Mouse (Mus musculus) ES-CJ7 (cell line): ENCODE data around the gene Plxnd1.

Experiments used
- DNase-seq: peaks from one replicate; pipeline ENCODE4 v3.0.0; 2011; ENCODE audit warnings: low read depth, low spot score

Gene Plxnd1

DNA sequence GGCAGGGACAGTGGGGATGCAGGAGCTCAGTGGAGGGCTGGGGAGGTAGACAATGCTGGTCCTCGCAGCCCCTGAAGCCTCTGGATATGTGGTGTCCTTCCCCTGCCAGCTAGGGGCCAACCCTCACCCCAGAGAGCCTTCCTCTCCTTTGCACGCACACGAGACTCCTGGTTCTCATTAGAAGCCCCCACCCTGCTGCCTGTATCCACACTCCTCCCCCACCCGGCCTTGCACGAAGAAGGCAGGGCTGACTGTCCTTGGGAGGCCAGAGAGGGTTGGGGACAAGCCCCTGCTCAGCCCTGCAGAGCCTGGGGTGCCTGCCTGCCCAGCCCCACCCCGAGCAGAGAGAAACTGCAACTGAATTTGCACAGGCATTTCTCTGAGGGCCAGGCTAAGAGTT, 37.1 kb downstream of the Plxnd1 start:
- no peak for DNase-seq

DNA sequence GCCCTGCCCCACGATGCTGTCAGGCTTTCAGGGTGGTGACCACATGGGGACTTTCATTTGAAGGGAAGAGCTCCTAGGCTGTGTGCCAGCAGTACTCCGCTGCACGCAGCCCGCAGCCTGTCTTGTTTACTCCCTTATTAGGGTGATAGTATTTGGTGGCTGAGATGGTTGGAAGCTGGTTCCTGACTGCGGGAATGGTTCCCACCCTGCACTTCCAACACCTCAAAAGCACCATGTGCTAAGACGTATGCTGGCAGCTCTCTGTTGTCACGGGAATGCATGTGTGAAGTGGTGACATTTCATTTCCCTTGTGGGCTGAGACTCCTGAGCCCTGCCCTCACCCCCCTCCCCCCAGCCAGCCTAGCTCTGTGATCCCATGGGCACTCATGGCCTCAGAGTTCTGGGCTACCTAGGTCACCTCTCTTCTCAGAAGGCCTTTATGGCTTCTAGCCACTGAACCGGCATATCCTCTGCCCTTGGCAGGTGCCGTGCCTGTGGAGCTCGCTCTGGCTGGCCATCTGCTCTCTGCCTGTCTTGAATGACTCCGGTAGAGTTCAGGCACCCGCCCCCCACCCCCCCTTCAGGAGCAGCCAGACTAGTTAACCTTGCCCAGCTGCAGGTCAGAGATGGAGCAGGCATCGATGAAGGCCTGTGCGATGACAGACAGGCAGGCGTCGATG, 37.7 kb downstream of the Plxnd1 start:
- DNase-seq: no peak

DNA sequence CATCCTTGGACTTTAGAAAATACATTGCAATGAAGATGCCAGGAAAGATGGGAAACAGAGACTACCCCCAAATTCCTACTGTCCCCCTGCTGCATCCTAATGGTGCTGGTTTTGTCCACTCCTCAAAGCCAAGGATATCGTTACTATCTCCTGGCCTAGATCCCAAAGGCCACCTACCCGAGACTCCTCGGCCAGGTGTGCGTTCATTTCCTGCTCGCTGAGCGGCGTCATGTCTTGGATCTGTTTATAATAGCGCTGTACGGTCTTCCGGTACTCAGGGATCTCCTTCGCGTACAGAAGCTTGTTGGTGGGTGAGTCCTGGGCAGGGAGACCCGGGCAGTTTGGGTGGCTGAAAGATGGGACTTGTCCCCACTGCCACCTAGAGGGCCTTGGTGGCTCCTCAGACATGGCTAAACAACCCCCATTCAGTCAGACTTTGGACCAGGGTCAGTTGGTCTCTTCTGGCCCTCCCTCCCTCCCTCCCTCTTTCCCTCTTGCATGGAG, 38.3 kb downstream of the Plxnd1 start:
- no peak for DNase-seq

DNA sequence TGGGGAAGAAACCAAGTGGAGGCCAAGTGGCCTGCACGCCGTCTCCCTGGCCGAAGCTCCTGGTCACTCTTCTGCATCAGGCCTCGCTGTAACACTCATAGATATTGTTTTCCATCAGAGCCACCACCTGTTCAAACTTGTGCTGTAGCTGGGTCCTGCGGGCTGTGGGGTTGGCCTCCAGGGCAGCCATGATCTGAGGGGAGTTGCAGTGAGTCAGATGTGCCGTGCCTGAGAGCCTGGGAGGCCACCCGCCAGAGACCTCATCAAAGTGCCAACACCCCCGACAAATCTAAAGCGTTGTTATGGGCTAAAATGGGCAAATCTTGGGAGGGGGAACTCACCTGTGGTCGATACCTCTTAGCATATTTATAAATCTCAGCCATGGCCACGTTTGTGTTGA, 39.1 kb downstream of the Plxnd1 start:
- DNase-seq: no peak

DNA sequence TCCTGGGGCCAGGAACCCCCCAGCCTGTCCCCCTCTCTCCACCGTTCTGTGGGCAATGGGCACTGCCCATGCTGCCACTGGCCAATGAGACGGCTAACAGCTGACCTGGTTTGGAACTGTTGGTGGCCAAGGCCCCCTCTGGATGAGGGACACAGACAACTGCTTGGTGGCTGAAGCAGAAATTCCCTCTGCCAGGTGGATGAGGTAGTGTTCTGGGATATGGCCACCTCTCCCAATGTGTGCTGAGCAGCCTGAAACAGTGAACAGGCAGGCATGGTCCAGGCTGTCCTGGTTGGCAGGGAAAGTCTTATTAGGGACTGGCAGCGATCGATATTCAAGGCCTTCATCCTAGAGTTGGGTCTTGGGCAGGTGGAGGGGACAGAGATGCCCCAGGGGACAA, 39.6 kb downstream of the Plxnd1 start:
- DNase-seq: no peak

DNA sequence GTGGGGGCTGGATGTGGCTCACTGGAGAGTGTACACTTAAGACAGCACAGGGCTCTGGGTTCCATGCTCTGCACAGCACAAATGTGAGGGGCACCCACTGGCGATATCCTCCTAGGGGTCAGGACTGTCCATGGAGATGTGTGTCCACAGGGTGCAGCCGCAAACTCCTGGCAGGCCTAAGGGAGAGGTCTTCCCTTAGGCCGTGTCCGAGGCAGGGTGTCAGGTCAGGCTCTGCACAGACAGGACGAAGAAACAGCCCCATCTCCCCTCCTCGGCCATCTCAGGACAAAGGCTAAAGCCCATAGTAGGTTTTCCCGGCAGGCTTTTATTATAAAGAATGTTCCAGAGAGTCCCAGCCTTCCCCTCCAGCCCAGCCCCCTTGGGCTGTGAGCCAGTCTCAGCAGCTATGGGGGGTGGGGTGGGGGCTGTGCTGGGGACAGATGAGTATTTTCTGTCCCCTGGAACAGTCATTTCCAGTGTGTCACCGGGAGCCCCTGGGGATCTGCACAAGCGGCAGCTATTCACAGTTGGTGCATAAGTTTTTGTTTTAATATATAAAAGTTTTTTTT, 40.2 kb downstream of the Plxnd1 start:
- DNase-seq: no peak

DNA sequence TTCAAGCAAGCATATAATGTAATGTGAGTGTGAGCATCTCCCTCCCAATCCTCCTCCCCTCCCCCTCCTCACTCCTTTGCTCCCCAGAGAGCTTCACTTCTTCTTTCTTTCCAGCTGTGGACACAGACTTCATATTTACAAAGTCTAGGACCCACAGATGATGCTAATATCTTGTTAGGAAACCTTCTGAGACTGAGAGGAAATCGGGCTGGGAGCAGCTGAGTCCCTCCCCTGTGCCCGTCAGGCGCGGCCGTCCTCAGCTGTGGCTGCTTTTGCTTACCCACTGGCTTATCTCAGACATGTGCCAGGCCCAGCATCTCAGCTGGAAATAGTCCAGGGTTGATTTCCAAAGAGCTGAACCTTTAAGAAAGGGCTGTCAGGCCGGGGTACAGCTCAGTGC, 48.4 kb downstream of the Plxnd1 start:
- no peak for DNase-seq

DNA sequence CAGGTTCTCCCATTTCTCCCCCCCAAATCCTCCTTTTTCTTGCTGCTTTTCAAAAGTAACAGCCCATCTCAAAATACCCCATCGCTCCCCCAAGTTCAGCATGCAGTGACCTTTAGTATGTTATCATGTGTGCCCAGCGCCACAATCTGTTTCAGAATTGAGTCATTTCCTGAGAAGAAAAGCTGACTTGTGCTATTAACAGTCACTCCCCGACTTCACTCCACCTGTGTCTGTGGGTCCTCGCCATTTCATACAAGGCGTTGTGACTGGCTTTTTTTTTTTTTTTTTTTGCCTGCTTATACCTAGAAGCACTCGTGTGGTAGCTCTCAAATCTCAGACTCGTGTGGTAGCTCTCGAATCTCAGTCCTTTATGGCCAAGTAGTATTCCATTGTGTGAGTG, 49.2 kb downstream of the Plxnd1 start:
- no peak for DNase-seq

DNA sequence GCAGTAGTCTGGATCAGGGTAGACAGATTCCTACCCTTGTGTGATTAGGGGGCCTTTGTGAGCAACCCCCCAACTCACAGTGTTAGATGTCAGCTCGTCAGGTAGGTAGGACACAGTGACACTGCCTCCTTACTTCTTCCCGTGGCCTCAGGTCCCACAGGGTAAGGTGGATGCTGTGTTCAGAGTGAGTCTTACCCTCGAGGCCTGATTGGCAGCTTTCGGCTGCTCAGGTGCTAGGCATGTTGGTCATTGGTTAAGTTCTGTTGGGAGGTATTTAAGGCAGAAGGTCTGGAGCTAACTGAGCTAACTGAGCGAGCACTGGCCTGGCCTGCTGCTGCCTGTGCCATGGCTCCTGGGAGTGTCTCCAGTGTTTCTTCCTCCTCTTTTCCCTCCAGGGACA, 50.2 kb downstream of the Plxnd1 start, which contains the start of gene H1foo:
Gene H1foo (plus strand): TSS at position 301 of the 400 bp plus-strand sequence.
- DNase-seq: no peak

DNA sequence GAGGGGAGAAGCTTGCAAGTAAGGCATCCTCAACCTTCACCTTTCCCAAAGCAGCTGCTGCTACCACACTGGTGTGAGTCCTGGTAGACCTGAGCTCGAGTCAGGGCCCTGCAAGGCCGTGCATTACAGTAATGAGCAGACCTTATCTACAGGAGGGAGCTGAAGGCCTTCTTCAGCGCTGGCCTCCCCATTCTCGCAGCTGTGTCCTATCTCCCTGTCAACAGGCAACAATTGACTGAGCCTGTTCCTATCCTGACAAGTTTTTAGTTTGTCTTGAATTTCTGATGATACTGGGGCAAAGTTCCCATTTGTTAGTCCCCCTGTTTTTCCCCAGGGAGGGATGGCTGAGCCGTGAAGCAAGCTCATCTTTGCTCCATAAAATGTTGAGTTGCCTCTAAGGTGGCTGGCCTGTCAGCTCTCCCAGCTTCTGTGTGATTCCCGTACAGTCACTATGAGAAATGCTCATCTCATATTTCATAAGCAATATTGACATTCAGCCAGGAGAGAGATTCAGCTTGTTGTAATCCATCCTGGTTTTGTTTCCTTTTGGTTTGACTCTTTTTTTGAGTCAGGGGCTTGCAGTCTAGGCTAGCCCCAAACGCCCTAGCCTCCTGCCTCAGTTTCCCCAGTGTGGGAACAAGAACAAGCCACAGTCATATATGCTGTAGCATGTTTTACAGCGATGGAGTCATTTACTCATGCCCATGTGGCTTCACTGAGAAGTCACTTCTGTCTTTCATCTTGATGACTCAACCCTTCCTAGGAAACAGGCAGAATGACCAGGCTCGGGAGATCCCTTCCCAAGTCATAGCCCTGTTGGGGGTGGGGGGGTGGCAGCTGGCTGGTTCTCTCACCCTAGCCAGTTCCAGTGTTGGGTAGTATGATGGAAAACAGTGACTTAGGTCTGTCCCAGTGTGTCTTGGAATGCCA, 51.0 kb downstream of the Plxnd1 start:
- DNase-seq: no peak

DNA sequence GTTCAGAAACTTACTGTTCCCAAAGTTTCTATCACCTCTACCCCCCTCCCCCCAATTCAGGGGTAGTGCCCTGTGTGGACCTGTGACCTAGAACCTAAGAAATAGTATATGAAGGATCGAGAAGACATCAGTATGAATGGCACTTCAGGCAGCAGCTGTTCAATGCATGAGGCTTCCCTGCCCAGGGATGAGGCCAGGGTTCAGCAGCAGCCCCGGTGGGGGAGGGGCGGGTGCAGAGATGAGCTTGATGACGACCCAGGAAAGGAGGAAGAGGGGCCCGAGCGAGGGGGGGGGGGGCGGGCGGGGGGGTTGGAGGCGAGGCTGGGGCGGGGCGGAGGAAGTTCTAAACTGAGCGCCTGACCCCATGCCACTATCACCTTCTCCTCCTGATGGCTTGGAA, 53.7 kb downstream of the Plxnd1 start:
- DNase-seq: peak; percentile 27

DNA sequence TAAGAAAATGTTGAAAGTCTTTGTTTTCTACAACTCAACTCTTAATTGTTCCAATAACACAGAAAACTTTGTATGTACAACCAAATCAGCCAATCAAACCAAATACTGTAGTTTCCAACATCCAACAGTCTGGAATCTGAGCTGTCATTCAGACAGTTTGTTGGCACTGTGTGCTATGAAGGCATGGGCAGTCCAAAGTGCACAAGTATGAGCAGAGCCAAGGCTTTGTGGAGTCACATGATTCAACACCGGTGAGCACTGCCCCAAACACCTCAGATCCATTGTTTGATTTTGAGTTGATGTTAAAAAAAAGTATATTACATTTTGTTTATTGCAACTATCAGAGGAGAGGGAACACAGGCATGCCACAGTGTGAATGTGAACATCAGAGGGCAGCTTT, 54.2 kb downstream of the Plxnd1 start:
- no peak for DNase-seq

DNA sequence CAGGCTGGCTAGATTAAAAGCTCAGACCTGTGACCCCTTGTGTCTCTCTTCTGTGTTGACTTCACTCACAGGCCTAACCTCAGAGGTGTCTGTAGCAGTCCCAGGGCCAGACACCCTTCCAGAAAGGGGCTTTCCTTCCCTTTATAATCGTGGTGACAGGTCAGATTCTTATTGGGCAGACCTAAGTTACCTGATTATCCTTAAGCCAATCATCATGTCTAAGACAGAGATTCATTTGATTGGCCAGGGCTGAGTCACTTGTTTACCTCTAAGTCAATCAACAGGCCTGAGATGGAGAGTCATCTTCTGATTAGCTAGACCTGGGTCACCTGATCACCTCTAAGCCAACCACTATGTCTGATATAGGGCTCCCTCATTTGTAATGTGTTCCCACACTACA, 56.0 kb downstream of the Plxnd1 start:
- DNase-seq: no peak

DNA sequence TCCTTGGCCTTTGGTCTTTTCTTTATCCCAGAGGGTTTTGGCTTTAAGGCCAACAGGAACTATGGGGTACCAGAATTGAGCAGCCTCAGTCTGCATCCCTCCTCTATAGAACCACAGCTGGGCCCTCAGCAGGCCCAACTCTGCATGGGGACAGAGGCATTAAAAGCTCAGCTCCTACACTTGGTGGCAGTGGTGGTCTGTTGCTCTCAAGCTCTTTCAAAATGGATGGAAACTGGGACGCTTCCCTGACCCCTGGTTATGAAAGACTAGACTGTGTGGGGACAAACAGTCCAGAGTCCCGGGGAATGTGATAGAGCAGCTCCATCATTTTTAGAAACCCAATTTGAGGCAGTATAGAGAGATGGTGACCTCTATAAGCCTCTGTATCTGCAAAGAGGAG, 56.8 kb downstream of the Plxnd1 start:
- DNase-seq: no peak

DNA sequence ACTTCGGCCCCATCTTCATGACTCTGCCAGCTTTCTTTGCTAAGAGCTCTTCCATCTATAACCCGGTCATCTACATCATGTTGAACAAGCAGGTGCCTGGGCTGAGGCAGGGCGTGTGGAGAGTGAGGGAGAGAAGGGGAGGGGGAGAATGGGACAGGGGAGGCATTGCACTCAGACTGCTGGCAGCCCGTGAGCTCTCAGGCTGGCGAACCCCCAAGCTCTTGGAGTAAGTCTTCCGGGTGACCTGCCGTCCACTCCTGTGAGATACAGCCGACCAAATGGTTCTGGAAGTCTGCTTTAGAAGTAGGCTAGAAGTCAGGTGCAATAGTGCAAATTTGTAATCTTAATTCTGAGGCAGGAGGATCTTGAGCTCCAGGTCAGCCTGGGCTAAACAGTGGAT, 59.3 kb downstream of the Plxnd1 start:
- DNase-seq: no peak

DNA sequence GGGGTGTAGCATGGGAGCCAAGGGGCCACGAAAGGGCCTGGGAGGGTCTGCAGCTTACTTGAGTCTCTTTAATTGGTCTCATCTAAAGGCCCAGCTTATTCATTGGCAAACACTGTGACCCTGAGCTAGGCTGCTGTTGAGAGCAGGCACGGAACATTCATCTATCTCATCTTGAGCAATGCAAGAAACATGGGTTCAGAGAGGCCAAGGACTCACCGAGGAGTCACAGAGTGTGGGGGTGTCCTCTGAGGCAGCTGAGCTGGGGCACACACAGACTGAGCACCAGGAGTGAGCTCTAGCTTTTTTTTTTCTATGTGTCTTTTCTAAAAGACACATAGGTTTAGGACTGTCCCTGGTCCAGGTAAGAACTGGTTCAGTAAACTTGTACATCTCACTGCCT, 62.4 kb downstream of the Plxnd1 start:
- no peak for DNase-seq

DNA sequence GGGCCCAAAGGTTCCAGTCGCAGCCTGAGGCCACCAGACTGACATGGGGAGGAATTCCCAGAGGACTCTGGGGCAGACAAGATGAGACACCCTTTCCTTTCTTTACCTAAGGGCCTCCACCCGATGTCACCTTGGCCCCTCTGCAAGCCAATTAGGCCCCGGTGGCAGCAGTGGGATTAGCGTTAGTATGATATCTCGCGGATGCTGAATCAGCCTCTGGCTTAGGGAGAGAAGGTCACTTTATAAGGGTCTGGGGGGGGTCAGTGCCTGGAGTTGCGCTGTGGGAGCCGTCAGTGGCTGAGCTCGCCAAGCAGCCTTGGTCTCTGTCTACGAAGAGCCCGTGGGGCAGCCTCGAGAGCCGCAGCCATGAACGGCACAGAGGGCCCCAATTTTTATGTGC, 63.2 kb downstream of the Plxnd1 start, which contains the start of gene Rho:
Gene Rho (plus strand): TSS at position 110 of the 400 bp plus-strand sequence.
- no peak for DNase-seq

DNA sequence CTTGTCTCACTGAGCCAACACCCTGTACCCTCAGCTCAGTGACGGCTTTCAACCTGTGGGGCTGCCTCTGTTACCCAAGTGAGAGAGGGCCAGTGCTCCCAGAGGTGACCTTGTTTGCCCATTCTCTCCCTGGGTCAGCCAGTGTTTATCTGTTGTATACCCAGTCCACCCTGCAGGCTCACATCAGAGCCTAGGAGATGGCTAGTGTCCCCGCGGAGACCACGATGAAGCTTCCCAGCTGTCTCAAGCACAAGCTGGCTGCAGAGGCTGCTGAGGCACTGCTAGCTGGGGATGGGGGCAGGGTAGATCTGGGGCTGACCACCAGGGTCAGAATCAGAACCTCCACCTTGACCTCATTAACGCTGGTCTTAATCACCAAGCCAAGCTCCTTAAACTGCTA, 64.8 kb downstream of the Plxnd1 start:
- DNase-seq: no peak

DNA sequence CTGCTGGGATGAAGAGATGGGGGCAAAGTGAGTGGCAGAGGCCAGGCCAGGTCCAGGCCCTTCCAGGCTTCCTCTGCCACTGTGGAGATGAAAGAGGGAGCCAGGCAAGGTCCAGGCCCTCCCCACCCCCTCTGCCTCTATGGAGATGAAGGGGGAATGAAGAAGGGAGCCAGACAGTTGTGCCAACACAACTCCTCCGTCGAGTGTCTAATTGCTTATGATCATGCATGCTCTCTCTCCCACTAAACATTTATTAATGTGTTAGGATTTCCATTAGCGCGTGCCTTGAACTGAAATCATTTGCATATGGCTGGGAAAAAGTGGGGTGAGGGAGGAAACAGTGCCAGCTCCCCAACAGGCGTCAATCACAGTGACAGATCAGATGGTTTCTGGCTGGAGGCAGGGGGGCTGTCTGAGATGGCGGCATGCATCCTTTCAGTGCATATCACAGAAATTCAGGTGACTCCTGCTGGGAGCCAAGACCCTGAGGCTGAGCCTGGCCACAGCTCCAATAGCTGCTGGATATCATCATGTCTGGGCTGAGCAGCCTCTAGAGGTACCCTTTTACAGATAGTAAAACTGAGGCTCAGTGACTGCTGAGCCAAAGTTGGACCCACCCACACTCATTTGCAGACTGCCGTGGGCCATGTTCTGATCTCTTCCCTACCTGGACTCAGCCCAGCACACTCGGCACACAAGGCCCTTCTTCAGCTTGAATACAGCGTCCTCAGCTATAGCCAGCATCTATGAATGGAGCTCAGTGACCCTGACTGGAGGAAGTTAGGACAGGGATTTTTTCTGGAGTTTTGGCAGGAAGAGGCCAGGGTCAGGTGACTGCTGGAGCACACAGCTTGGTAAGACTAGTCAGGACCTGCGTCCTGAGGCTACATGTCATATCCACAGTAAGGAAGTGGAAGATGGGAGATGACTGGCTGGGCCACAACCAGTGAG, 67.2 kb downstream of the Plxnd1 start:
- DNase-seq: no peak

DNA sequence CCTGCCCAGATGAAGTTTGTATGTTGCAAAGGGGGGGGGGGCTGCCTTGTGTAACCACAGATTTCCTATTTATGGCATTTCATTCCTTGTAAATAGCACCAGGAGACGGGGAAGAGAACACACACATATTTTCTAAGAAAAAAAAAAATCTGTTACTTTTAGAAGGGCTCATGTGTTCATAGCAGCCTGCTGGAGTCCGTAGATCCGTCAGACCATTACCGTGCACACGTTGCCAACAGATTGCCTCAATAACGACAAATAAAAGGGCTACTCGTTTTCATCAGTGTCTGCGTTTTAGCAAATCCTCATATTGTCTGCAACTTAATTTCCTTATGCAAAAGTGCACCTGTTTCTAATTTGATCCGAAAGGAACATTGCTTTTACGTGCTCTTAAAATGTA, 68.4 kb downstream of the Plxnd1 start:
- no peak for DNase-seq

DNA sequence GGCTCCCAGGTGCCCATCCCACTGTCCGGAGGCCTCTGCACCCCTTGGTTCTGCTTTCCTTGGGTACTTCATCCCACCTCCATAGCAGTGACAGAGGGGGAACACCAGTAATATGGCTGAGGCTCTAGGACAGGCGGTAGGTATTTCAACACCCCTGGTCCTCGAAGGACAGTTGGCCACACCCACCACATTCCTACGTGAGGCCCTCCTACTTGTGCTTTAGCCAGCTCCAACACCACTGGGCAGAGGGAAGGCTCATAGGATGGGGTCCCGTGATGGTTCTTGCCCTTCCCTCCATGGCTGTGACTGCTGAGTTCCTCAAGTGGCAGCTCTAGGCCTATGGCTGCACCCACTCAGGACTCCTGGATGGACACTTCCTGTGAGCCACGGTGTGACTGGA, 70.0 kb downstream of the Plxnd1 start:
- no peak for DNase-seq
